Mouse (Mus musculus): Measurements from ENCODE around the gene Slc39a11. TPM values are rescaled to one million over a fixed set of nuclear protein-coding genes. Genes with fewer than 3 reads are reported as not detected.

The Slc39a11 gene
- 32.3 and 33.5 TPM in 2 replicates for polyA plus RNA-seq (2016; fragmentation: Nextera tagmentation; extraction: Ambion mirVana)

DNA sequence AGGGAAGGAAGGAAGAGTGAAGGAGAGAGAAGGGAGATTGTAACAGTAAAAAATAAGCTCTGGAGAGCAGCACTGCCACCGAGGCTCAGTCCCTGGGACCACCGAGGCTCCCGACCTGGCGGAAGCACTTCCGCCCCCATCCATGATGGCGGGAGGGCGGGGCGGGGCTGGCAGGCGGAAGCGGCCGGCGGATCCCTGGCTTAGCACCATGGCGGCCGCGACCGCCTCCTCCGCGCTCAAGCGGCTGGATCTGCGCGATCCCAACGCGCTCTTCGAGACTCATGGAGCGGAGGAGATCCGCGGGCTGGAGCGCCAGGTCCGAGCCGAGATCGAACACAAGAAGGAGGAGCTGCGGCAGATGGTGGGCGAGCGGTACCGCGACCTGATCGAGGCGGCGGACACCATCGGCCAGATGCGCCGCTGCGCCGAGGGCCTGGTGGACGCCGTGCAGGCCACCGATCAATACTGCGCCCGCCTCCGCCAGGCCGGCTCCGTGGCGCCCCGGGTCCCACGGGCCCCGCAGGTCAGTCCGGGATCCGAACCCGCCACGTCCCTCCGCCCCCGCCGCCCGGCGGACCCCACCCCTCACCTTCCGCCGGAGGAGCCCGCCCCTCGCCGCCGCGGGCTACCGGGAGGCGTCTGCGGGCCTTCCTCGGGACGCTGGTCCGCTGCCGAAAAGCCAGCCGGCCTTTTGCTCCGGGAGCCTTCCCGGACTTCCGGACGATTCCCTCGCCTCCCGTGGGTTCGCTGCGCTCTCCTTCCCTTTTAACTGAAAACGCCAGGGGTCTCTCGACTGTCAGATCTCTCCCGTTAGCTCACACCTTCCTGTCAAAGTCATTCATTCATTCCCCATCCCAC is at the start of gene Slc39a11:
TSS of gene Slc39a11 (minus strand) at position 727 of the 858 bp plus-strand sequence.
- H3K4me1 ChIP-seq = peaks cover 28% of the 10 kb centered on the region
- H3K27ac ChIP-seq = peak within 1 kb of the TSS; percentile 95
- WGBS = under 1% methylated on average over 87 of the region's 91 CpGs
- peak within 1 kb of the TSS; percentile 65 for H3K4me2 ChIP-seq (replicated peaks)
- peaks cover 33% of the 10 kb centered on the region for H3K36me3 ChIP-seq
- ATAC-seq (ENCODE audit: low FRiP score) = peak; percentile 86
- peak within 1 kb of the TSS; percentile 95 for H3K4me3 ChIP-seq
- H3K27me3 ChIP-seq = no peaks in the 10 kb centered on the region
- no peaks in the 10 kb centered on the region for H3K9me3 ChIP-seq (replicated peaks)
- peak within 1 kb of the TSS; percentile 89 for H3K9ac ChIP-seq

DNA sequence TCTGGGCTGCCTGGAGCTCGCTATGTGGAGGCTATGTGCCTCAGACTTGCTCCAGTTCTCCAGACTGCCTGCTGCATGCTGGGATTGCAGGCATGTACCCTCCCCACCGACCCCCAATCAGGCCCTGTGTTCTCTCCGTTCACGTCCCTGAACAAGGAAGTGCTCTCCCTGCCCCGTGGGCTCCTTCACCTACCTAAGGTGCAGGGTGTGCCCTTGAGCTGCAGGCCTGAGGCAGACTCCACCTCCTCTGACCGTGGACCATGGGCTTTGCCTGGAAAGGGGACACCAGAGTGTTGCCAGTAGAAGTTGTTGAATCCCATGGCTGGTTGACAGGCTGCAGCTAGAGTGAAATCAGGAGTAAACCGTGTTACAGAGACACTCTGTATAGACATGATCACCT is 49.8 kb upstream of the Slc39a11 start:
- H3K27ac ChIP-seq = no peak overlapping the region
- peaks cover 3% of the 10 kb centered on the region for H3K4me1 ChIP-seq
- WGBS = 90% methylated on average over 7 of the region's 7 CpGs
- peaks cover 34% of the 10 kb centered on the region for H3K36me3 ChIP-seq
- no peaks in the 10 kb centered on the region for H3K9me3 ChIP-seq (replicated peaks)
- no peaks in the 10 kb centered on the region for H3K27me3 ChIP-seq
- H3K4me2 ChIP-seq (replicated peaks) = no peak overlapping the region
- no peak overlapping the region for H3K9ac ChIP-seq
- no peak for ATAC-seq (ENCODE audit: low FRiP score)
- H3K4me3 ChIP-seq = no peak overlapping the region

GRCm38 (mm10) chr11:113698013-113698545 is 48.2 kb upstream of the Slc39a11 start:
- H3K4me3 ChIP-seq = no peak overlapping the region
- H3K4me1 ChIP-seq = no peaks in the 10 kb centered on the region; the same call in 1 of the 2 replicates
- H3K27ac ChIP-seq = no peak overlapping the region
- no peaks in the 10 kb centered on the region for H3K9me3 ChIP-seq (replicated peaks)
- ATAC-seq (ENCODE audit: low FRiP score) = no peak
- no peaks in the 10 kb centered on the region for H3K27me3 ChIP-seq
- no peak overlapping the region for H3K4me2 ChIP-seq (replicated peaks)
- 84% methylated on average over 12 of the region's 12 CpGs for WGBS
- H3K9ac ChIP-seq = no peak overlapping the region
- H3K36me3 ChIP-seq = peaks cover 50% of the 10 kb centered on the region

GRCm38 (mm10) chr11:113697571-113697970 is 47.7 kb upstream of the Slc39a11 start:
- H3K36me3 ChIP-seq = peaks cover 55% of the 10 kb centered on the region
- H3K4me3 ChIP-seq = no peak overlapping the region
- H3K4me1 ChIP-seq = no peaks in the 10 kb centered on the region; the same call in 1 of the 2 replicates
- 71% methylated on average over 5 of the region's 5 CpGs for WGBS
- H3K9me3 ChIP-seq (replicated peaks) = no peaks in the 10 kb centered on the region
- H3K27me3 ChIP-seq = no peaks in the 10 kb centered on the region
- H3K27ac ChIP-seq = no peak overlapping the region
- H3K4me2 ChIP-seq (replicated peaks) = no peak overlapping the region
- no peak overlapping the region for H3K9ac ChIP-seq
- no peak for ATAC-seq (ENCODE audit: low FRiP score)

DNA sequence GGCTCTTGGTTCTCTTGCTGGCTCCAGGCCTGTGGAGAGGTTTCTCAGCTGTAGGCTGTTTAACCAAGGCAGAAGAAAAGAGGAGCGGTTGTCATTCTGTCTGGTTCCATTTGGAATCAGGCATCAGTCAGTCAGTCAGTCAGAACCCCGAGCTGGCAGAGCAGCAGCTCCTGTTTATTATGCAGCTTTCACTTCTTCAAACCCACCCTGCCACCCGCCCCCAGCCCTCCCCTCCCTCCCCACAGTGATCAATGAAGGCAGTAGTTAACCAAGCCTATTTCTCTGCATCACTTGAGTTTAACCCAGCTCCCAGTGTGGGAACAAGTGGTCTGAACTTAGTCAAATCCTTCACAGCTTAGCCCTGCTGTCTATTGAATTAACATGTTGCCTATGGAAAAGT is 42.0 kb upstream of the Slc39a11 start:
- Histone ChIP-seq H3K9ac (no peak overlapping the region), H3K4me3 (no peak overlapping the region), H3K9me3 (replicated peaks) (no peaks in the 10 kb centered on the region), H3K4me1 (peaks cover 3% of the 10 kb centered on the region), H3K27me3 (no peaks in the 10 kb centered on the region), H3K4me2 (replicated peaks) (no peak overlapping the region), H3K36me3 (peaks cover 78% of the 10 kb centered on the region), H3K27ac (no peak overlapping the region)
- 66% methylated on average over 3 of the region's 3 CpGs for WGBS
- ATAC-seq (ENCODE audit: low FRiP score) = no peak

- no peak overlapping the region for H3K9ac ChIP-seq
- H3K36me3 ChIP-seq = peaks cover 72% of the 10 kb centered on the region
- H3K4me1 ChIP-seq = peaks cover 9% of the 10 kb centered on the region
- no peaks in the 10 kb centered on the region for H3K27me3 ChIP-seq
- ATAC-seq (ENCODE audit: low FRiP score) = no peak
- H3K4me3 ChIP-seq = no peak overlapping the region
- H3K27ac ChIP-seq = no peak overlapping the region
- 94% methylated on average over 5 of the region's 5 CpGs for WGBS
- H3K9me3 ChIP-seq (replicated peaks) = no peaks in the 10 kb centered on the region
- H3K4me2 ChIP-seq (replicated peaks) = no peak overlapping the region
These were observed 41.4 kb upstream of the Slc39a11 start for GRCm38 (mm10) chr11:113691318-113691717.

GRCm38 (mm10) chr11:113690506-113690905 is 40.6 kb upstream of the Slc39a11 start:
- H3K9me3 ChIP-seq (replicated peaks) = no peaks in the 10 kb centered on the region
- no peak overlapping the region for H3K27ac ChIP-seq
- WGBS = 92% methylated on average over 12 of the region's 12 CpGs
- H3K4me3 ChIP-seq = no peak overlapping the region
- H3K9ac ChIP-seq = no peak overlapping the region
- peaks cover 14% of the 10 kb centered on the region for H3K4me1 ChIP-seq
- H3K36me3 ChIP-seq = peaks cover 65% of the 10 kb centered on the region
- no peaks in the 10 kb centered on the region for H3K27me3 ChIP-seq
- H3K4me2 ChIP-seq (replicated peaks) = no peak overlapping the region
- ATAC-seq (ENCODE audit: low FRiP score) = no peak

DNA sequence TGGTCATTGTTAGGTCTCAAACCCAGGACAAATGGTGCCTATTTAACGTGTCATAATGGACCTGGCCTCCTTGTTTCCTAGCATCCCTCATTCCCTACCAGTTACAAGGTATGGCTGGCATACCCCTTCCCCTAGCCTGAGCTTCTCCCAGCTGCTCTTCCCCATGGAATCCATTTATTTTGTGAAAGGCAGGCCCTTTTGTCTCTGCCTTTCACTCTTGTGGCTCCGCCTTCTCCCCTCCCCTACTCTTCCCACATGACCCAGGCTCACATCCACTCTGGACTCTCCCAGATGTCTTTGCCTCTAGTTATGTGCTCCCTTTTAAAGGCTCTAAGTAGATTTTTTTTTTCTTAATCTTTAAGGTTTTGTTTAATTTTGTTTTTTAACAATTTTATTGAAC is 37.2 kb upstream of the Slc39a11 start:
- H3K9ac ChIP-seq = no peak overlapping the region
- WGBS = 33% methylated on average over 2 of the region's 2 CpGs
- no peak overlapping the region for H3K4me2 ChIP-seq (replicated peaks)
- peak overlapping the region; percentile 64; the same call in 1 of the 2 replicates for H3K27ac ChIP-seq
- peaks cover 32% of the 10 kb centered on the region for H3K4me1 ChIP-seq
- H3K36me3 ChIP-seq = peaks cover 33% of the 10 kb centered on the region
- no peaks in the 10 kb centered on the region for H3K9me3 ChIP-seq (replicated peaks)
- no peak overlapping the region for H3K4me3 ChIP-seq
- H3K27me3 ChIP-seq = no peaks in the 10 kb centered on the region
- 0 out of 2 replicates have a peak, but pooled peaks have one; percentile 18 for ATAC-seq (ENCODE audit: low FRiP score)

DNA sequence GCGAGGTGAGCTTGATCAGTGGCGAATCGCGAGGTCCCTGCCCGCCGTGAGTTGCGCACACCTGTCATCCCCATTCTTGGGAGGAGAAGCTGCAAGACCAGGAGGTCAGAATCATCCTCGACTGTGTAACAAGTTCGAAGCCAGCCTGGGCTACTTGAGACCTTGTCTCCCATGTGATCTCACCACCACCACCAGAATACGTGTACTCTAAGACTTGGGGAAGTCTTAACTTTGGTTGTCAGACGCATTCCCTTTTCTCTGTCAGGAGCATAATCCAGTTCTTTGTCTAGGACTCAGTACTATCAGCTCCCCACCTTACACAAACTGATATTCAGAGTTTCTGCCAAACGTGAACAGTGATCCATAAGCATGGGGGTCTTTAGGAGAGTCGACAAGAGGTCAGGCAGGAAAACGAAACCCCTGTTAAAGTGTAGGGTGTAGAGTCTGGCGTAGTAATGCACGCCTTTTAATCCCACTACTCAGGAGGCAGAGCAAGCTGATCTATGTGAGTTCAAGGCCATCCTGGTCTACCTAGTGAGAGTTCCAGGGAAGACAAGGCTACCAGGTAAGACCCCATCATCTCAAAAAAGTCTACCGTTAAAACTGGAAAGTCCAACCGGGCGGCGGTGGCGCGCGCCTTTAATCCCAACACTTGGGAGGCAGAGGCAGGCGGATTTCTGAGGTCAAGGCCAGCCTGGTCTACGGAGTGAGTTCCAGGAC is 35.0 kb upstream of the Slc39a11 start:
- H3K27me3 ChIP-seq = no peaks in the 10 kb centered on the region
- peak overlapping the region; percentile 98 for H3K4me3 ChIP-seq
- no peaks in the 10 kb centered on the region for H3K9me3 ChIP-seq (replicated peaks)
- peak overlapping the region; percentile 91 for H3K4me2 ChIP-seq (replicated peaks)
- no peak for ATAC-seq (ENCODE audit: low FRiP score)
- peaks cover 43% of the 10 kb centered on the region for H3K4me1 ChIP-seq
- peak overlapping the region; percentile 87 for H3K9ac ChIP-seq
- 0 out of 2 replicates have a peak overlapping the region, but pooled peaks have one; percentile 97 for H3K27ac ChIP-seq
- whole genome bisulfite sequencing = 44% methylated on average over 25 of the region's 25 CpGs
- peaks cover 22% of the 10 kb centered on the region for H3K36me3 ChIP-seq

- peak within 1 kb of the TSS; percentile 87 for H3K9ac ChIP-seq
- H3K27ac ChIP-seq = peak within 1 kb of the TSS; percentile 97
- peak within 1 kb of the TSS; percentile 91 for H3K4me2 ChIP-seq (replicated peaks)
- H3K27me3 ChIP-seq = no peaks in the 10 kb centered on the region
- peak; percentile 94 for ATAC-seq (ENCODE audit: low FRiP score)
- under 1% methylated on average over 73 of the region's 73 CpGs for WGBS
- peaks cover 15% of the 10 kb centered on the region for H3K36me3 ChIP-seq
- peaks cover 43% of the 10 kb centered on the region for H3K4me1 ChIP-seq
- H3K4me3 ChIP-seq = peak within 1 kb of the TSS; percentile 98
- no peaks in the 10 kb centered on the region for H3K9me3 ChIP-seq (replicated peaks)
These were observed 34.3 kb upstream of the Slc39a11 start, which contains the start of the genes Fam104a and D11Wsu47e for GRCm38 (mm10) chr11:113683957-113684706. Fam104a (minus strand) TSS chr11:113684155. D11Wsu47e (plus strand) TSS chr11:113684412.

DNA sequence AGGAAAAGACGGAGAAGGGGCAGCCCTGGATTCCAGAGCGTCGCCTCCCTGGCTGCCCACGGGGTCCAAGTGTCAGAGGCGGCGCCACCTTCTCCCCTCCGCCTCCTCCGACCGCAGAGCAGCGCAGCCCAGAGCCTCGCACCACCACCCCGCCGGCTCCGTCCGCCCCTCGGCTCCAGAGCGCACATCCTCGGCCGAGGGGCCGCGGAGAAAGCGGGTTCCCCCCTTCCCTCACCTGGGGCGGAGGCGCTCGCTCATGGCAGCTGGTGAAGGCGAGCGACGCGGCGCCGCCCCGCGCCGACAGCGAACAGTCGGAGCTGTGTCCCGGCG is 33.7 kb upstream of the Slc39a11 start:
- Histone ChIP-seq H3K36me3 (peaks cover 10% of the 10 kb centered on the region), H3K9ac (peak overlapping the region; percentile 87), H3K9me3 (replicated peaks) (no peaks in the 10 kb centered on the region), H3K27me3 (no peaks in the 10 kb centered on the region), H3K4me1 (peaks cover 43% of the 10 kb centered on the region), H3K27ac (peak overlapping the region; percentile 97), H3K4me3 (peak overlapping the region; percentile 98), H3K4me2 (replicated peaks) (peak overlapping the region; percentile 91)
- ATAC-seq (ENCODE audit: low FRiP score) = peak; percentile 73
- WGBS = 0% methylated on average over 30 of the region's 38 CpGs

Data from hindbrain, embryonic 12.5 days (tissue).